Mouse (Mus musculus) small intestine, adult 2 months (tissue): Measurements from ENCODE around the gene Zswim9. TPM values are rescaled to one million over a fixed set of nuclear protein-coding genes. Genes with fewer than 3 reads are reported as not detected.

Experiments
- H3K27ac ChIP-seq: fragments of 200-500 bp; 2 replicates; pipeline ENCODE4 v1.5.1; 2012; ENCODE audit warnings: low read depth, low read length, control low read depth, inconsistent platforms; ENCODE audit not compliant: insufficient read depth
- H3K27me3 ChIP-seq: fragments of 200-500 bp; 2 replicates; pipeline ENCODE4 v1.6.1; 2012; ENCODE audit warnings: mild to moderate bottlenecking, moderate library complexity, low read length, inconsistent platforms; ENCODE audit not compliant: control insufficient read depth, insufficient read depth
- H3K36me3 ChIP-seq: fragments of 200-500 bp; 2 replicates; pipeline ENCODE4 v1.6.1; 2012; ENCODE audit warnings: mild to moderate bottlenecking, low read length, control low read depth, inconsistent platforms; ENCODE audit not compliant: control insufficient read depth, insufficient read depth
- H3K4me1 ChIP-seq: fragments of 200-500 bp; 2 replicates; pipeline ENCODE4 v1.6.1; 2012; ENCODE audit warnings: low read length, inconsistent platforms, mixed read lengths; ENCODE audit not compliant: control insufficient read depth, insufficient read depth, insufficient read length
- H3K4me3 ChIP-seq: fragments of 200-500 bp; 2 replicates; pipeline ENCODE4 v1.5.1; 2012; ENCODE audit warnings: low read depth, mild to moderate bottlenecking, control low read depth, inconsistent platforms, low read length, moderate library complexity
- CTCF ChIP-seq: fragments of 200-500 bp; IDR thresholded peaks from 2 replicates; pipeline ENCODE4 v1.5.1; 2012; ENCODE audit warnings: low read depth, mild to moderate bottlenecking, control low read depth, inconsistent platforms, low read length, moderate library complexity, mixed read lengths; ENCODE audit not compliant: insufficient replicate concordance, insufficient read length; ENCODE audit errors: extremely low read depth
- POLR2A ChIP-seq: fragments of 200-500 bp; IDR thresholded peaks from 2 replicates; pipeline ENCODE4 v1.6.1; 2012; ENCODE audit warnings: low read depth, mild to moderate bottlenecking, control low read depth, inconsistent platforms, low read length, moderate library complexity
- WGBS: fragments of 180-500 bp; shearing (Covaris S2); methylation state at CpG from one replicate; pipeline ENCODE4 v1.1.7; 2018; 5-methylcytosine and 5-hydroxymethylcytosine counted together
- polyA plus RNA-seq: library from polyadenylated mRNA; depleted of rRNA; stranded (reverse); fragments of >200 nt; gene quantifications from 2 replicates; pipeline ENCODE4 v1.2.3, GENCODE M21; 2012

Gene Zswim9
- polyA plus RNA-seq, 1 experiment: 2.4 TPM

GRCm38 (mm10) chr7:13303372-13303771, 24.9 kb upstream of the Zswim9 start:
- Histone ChIP-seq H3K36me3 (peaks cover 21% of the 10 kb centered on the region), H3K4me1 (no peaks in the 10 kb centered on the region), H3K4me3 (no peak overlapping the region), H3K27me3 (no peaks in the 10 kb centered on the region), H3K27ac (no peak overlapping the region)
- no peak for TF ChIP-seq CTCF
- TF ChIP-seq POLR2A: no peak

GRCm38 (mm10) chr7:13302780-13303179, 24.3 kb upstream of the Zswim9 start:
- Histone ChIP-seq H3K4me1 (no peaks in the 10 kb centered on the region), H3K4me3 (no peak overlapping the region), H3K27me3 (no peaks in the 10 kb centered on the region), H3K36me3 (peaks cover 21% of the 10 kb centered on the region), H3K27ac (no peak overlapping the region)
- TF ChIP-seq CTCF (no peak), POLR2A (no peak)
- 69% methylated on average over 2 of the region's 2 CpGs for WGBS

GRCm38 (mm10) chr7:13301643-13302042, 23.1 kb upstream of the Zswim9 start:
- 84% methylated on average over 1 of the region's 1 CpGs for WGBS
- Histone ChIP-seq H3K4me1 (no peaks in the 10 kb centered on the region), H3K4me3 (no peak overlapping the region), H3K27me3 (no peaks in the 10 kb centered on the region), H3K36me3 (peaks cover 21% of the 10 kb centered on the region), H3K27ac (no peak overlapping the region)
- TF ChIP-seq CTCF: no peak

GRCm38 (mm10) chr7:13298821-13299220, 20.3 kb upstream of the Zswim9 start:
- Histone ChIP-seq H3K27me3 (no peaks in the 10 kb centered on the region), H3K27ac (no peak overlapping the region), H3K4me3 (no peak overlapping the region), H3K4me1 (no peaks in the 10 kb centered on the region), H3K36me3 (peaks cover 20% of the 10 kb centered on the region)
- TF ChIP-seq CTCF (no peak), POLR2A (no peak)
- 95% methylated on average over 5 of the region's 5 CpGs for WGBS

- H3K27ac ChIP-seq: no peak overlapping the region
- H3K36me3 ChIP-seq: peaks cover 22% of the 10 kb centered on the region
- no peak overlapping the region for H3K4me3 ChIP-seq
- no peaks in the 10 kb centered on the region for H3K27me3 ChIP-seq
- TF ChIP-seq CTCF: no peak
- TF ChIP-seq POLR2A: no peak
- no peaks in the 10 kb centered on the region for H3K4me1 ChIP-seq
- 91% methylated on average over 1 of the region's 1 CpGs for WGBS
Observed at GRCm38 (mm10) chr7:13297636-13298035, 19.1 kb upstream of the Zswim9 start.

GRCm38 (mm10) chr7:13295256-13295655, 16.7 kb upstream of the Zswim9 start:
- no peak overlapping the region for H3K27ac ChIP-seq
- WGBS: 92% methylated on average over 7 of the region's 7 CpGs
- H3K4me1 ChIP-seq: no peaks in the 10 kb centered on the region
- peaks cover 16% of the 10 kb centered on the region for H3K36me3 ChIP-seq
- TF ChIP-seq CTCF (no peak), POLR2A (no peak)
- no peak overlapping the region for H3K4me3 ChIP-seq
- no peaks in the 10 kb centered on the region for H3K27me3 ChIP-seq

GRCm38 (mm10) chr7:13293878-13294855, 15.6 kb upstream of the Zswim9 start:
- Histone ChIP-seq H3K4me1 (no peaks in the 10 kb centered on the region), H3K27ac (no peak overlapping the region), H3K36me3 (peaks cover 8% of the 10 kb centered on the region), H3K27me3 (no peaks in the 10 kb centered on the region), H3K4me3 (no peak overlapping the region)
- TF ChIP-seq CTCF: no peak
- TF ChIP-seq POLR2A: no peak
- WGBS: 83% methylated on average over 11 of the region's 11 CpGs
